Mouse (Mus musculus) mouse embryonic stem cell (cell line): ENCODE measurements at regions not wholly inside any gene's neighbourhood (a gene's known extent, or its start where the extent isn't known, plus 50 kb on each side); places are given as distances from the start of the nearest gene placed in this dataset.
"Not testable (repeated sequence)": the region's sequence is repeated elsewhere in the genome, so short reads cannot be mapped to it uniquely, and the experiment has no call there.

Experiments used
- in situ Hi-C, 2 experiments: fragments of 300-500 bp; cut with MboI; formaldehyde crosslinking; loops; 1 replicate in 1 of 2; 3 replicates in 1 of 2; pipeline ENCODE4 v1.14.3; 2019 to 2020; ENCODE audit warnings: low sequenced_read_pairs in 2 of 2, low pct_unique_long_range_greater_than_20kb in 1 of 2, mixed read lengths in 1 of 2; ENCODE audit not compliant: unreplicated experiment in 1 of 2

DNA sequence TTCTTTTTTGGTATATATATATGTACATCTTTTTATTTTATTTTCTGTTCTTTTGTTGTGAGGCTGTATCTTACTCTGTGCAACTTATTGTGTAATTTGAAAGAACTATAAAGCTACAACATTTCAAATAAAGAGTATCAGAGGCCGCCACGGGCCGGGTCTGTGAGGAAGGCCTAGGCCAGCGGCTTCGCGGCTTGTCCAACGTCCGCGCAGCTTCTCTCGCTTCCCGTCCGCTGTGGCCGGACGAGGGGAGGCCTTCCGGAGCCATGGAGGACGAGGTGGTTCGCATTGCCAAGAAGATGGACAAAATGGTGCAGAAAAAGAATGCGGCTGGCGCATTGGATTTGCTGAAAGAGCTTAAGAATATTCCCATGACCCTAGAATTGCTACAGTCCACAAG, 167.4 kb downstream of the Kif21a start:
- in situ Hi-C loops, result not testable (repeated sequence)

DNA sequence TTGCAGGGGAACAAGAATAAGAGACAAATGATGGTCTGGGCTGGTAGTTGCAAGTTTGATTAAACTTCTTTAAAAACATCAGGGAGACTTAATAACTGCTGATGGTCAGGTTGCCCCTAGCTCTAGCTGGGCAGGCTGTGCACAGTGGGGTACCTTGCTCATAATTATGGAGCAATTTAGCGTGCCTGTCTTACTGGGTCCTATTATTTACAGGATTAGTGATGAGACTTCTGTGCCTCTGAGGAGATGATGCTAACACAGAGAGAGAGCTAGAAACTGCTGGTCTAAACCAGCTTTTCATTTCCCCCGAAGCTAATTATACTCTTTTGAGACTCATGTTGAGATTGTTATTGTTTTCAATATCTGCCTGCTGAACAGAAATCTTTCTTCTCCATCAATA, 180.3 kb downstream of the Kif21a start:
- in situ Hi-C loops, result no loop called here

DNA sequence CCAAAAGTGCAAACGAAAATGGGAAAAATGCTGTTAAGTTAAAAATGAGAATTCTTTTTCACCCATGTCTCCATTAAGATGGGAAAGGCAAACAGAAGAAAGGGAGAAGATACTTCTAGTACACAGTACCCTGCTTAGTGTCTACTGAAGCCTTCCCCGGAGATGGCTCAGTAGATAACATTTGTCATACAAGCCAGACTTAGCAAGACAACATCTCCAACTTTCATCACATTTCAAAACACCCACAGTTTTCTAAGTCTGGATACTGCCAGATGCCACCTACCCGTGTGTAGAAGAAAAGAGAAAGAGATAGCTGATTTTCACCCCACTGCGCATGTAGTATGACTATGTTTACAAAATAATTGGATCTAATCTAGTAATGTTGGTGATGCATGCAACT, 174.5 kb upstream of the Cpne8 start:
- in situ Hi-C loops, result not testable (repeated sequence)

- in situ Hi-C loops, result no loop called here
These were observed 172.8 kb upstream of the Cpne8 start for GRCm38 (mm10) chr15:90851991-90852390.

- in situ Hi-C loops, result no loop called here
These were observed 162.2 kb upstream of the Cpne8 start for GRCm38 (mm10) chr15:90841471-90841870.

DNA sequence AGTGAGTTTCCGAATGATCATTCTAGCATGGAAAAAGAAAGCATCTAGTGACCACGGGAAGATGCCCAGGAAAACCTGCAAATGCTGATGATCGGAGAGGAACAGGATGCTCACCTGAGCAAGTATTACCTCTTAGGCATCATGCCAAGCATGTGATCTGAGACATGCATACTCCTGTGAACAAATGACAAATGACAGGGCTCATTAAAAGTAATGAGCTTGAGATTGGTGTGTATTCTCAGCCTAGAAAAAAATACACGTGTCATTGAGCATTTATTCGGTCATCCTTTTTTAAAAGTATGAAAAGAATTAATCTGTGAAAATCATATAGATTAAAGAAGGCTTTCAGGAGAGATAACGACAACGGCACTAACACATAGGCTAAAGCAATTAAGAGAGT, 156.4 kb upstream of the Cpne8 start:
- in situ Hi-C loops, result loop anchor here in 1 of 2 experiments (10.0 kb wide), 1 partner anchor 581 kb away; no protein-coding TSS in a partner anchor

DNA sequence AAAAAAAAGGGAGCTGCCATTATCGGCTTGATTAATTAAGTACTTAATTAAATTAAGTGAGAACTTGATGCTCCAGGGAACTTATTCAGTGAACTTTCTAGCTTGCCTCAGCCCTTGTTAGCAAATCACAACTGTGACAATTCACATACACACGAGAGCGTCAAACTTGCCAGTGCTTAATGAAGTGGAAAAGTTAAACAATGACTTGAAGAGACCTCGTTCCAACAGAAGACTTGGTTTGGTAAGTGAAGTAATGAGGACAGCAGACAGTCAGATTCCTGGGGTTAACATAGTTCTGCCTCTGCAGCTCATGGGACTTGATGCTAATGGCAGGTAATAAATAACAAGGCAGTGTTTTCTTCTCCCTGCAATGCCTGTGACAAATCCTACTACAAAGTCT, 148.6 kb upstream of the Cpne8 start:
- in situ Hi-C loops, result no loop called here

DNA sequence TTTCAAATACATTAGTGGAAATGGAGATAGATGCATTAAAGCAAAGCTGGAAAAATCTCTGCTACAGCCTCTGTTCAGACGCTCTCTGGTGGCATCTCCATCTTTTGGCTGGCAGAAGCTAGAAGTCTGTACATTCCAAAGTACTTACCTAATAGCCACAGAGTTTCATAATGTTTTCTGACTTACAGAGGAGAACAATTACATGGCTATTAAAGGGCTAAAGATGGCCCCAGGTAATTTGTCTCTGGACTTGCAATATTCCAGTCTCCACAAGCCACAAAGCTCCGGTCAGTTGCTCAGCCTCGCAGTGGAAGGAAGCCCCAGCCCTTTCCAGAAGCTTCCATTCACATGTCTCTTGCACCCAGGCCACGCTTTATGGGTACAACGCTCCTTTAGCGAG, 143.1 kb upstream of the Cpne8 start:
- in situ Hi-C loops, result no loop called here

GRCm38 (mm10) chr15:90819949-90820655, 140.9 kb upstream of the Cpne8 start:
- in situ Hi-C loops, result no loop called here

DNA sequence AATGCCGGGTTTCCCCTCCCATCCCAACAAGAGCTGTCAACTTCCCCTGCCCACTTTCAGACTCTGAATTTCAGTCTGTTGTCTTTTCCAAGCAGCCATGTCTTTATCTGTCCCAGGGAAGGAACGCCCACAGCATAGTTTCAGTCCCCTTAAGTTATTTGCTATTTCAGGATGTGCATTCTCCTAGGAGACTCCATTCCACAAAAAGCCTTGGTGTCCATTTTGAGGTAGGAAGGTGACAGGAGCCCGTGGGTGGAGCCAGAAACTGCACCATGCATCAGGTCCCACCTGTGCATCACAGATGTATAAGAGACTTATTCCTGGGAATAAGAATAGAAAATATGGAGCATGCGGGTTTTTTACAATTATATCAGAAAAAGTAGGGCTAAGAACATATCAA, 138.9 kb upstream of the Cpne8 start:
- in situ Hi-C loops, result no loop called here

DNA sequence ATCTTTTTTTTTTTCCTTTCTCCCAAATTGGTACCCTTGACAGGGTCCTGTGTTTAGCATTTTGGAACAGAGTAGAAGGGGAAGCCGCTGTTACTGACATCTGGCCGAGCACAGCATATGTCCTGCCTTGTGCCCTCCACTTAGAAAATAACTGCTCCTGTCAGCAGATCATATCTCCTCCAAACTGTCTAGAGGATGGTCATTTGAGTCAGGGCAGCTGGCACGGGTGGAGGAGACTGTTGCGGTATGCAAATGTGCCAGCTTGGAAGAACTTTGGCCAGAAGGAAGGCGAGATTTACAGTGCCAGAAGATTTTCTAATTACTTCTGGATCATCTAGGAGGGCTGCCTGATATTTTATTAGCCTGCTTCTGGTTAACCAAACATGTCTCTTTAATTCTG, 134.7 kb upstream of the Cpne8 start:
- in situ Hi-C loops, result no loop called here

DNA sequence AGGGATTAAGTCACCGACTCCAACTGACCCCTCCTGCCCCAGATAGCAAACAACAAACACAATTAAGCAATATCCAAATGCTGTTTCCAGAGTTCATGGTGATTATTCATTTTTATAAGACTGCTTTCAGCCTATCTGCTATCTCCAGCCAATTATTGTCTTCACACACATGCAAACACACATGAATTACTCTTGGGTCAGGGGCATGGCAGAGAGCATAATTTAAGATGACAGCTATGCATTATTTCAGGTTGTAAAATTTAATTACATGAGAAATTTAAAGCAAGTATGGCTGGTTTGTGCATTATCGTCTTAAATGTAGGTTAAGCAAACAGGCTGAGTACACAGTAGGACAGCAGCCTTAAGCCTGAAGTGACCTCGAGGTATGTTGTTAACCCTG, 131.1 kb upstream of the Cpne8 start:
- in situ Hi-C loops, result no loop called here

- in situ Hi-C loops, result no loop called here
These were observed 129.0 kb upstream of the Cpne8 start for GRCm38 (mm10) chr15:90808236-90808635.

DNA sequence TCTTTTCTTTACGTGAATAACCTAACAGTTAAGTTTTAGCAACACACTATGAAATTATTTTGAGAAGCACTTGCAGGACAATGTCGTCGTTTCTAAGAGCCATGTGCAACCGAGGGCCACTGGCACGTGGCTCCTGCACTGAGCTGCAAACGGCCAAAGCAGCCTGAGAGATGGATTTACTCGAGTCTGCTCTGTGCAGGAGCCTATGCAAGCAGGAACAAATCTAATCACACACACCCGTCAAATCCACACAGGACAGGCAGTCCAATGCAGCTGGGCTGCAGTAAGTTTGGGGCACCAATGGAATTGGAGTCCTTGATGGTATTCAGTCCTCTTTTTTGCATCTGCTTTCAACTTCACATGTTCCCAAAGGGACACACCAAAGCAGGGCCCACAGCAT, 118.8 kb upstream of the Cpne8 start:
- in situ Hi-C loops, result no loop called here

DNA sequence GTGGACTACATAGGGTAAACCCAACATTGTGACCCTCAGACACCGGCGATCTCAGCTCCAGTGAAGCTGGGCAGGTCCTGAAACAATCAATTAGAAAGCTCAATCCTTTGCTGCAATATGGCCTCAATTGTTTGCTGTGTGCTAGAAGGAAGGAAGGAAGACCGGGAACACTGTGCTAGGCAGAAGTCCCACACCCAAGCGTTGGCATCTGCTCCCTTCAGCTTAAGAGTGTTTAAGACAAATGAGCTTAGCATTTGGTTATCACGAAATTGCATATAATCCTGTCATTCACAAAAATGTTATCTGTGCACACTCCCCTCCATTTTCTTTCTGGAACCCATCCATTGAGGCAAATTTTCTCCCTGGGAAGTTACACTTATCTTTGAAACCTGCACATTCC, 110.7 kb upstream of the Cpne8 start:
- in situ Hi-C loops, result no loop called here

- in situ Hi-C loops, result no loop called here
These were observed 105.5 kb upstream of the Cpne8 start for GRCm38 (mm10) chr15:90784741-90785140.

DNA sequence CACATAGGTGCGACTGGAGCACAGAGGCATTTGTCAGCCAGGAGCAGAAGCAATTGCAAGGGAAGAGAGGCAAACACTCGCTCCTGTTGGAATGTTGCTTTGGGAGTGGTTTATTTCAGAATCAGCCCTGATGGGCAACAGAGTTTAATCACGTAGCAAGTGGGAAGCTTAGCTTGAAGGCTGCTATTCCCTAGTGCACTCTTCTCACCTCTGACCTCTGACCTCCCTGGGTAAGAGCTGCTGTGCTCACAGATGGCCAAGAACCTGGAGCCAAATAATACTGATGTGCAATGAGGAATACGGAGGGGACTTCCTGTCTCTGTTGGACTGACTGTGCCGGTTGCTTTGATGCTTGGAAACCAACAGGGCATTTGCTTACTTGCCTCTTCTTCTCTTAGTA, 88.3 kb upstream of the Cpne8 start:
- in situ Hi-C loops, result no loop called here

DNA sequence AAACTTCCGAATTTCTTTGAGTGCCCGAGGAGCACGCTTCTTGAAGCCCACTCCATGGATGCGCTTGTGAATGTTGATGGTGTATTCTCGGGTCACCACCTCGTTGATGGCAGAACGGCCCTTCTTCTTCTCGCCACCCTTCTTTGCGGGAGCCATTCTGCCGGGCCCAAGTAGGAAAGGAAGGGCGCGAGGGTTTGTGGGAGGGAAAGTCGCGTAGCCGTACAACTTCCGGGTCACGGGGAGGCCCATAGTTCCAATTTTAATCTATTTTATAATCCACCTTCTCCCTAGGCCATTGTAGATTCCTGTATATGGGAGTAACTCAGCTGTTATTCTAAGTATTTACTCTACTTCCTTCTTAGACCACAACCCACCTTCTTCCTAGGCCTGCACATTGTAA, 85.3 kb upstream of the Cpne8 start:
- in situ Hi-C loops, result not testable (repeated sequence)

GRCm38 (mm10) chr15:90733891-90734290, 54.7 kb upstream of the Cpne8 start:
- in situ Hi-C loops, result no loop called here
